Mouse (Mus musculus): ENCODE results near the gene Cyp4f14. TPM values are rescaled to one million over a fixed set of nuclear protein-coding genes. Genes with fewer than 3 reads are reported as not detected.

Cyp4f14 gene
- polyA plus RNA-seq (2015; fragmentation: Nextera tagmentation; extraction: Ambion mirVana) = not detected in 2 replicates

DNA sequence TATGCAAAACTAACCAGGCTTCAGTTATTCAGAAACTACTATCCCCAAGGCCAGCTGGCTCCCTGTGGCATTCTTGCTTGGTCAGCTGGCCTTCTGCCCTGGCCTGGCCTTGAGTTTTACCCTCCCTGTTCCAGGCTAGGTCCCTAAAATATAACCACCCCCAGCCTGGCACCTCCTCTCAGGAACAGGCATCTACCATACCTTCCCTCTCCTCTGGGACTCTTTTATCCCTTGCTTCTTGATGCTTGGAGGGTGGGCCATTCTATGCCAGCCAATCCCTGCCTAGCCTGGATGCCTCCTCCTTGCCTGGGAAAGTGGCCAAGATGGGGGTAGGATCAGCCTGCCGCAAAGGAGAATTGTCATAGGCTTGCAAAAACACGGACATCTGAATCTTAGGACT, at the start of gene Cyp4f14:
Cyp4f14 (minus strand) TSS at position 212 of the 400 bp plus-strand sequence.
- TF ChIP-seq EP300 (IDR thresholded peaks at IDR 0.05) (no peak), CTCF (IDR thresholded peaks at IDR 0.05) (no peak)
- Histone ChIP-seq H3K27me3 (replicated peaks; ENCODE audit: insufficient read depth, low read length) (no peaks in the 10 kb centered on the region), H3K9me3 (ENCODE audit: low read length) (no peaks in the 10 kb centered on the region), H3K36me3 (ENCODE audit: insufficient read depth, low read length) (no peaks in the 10 kb centered on the region), H3K4me2 (replicated peaks; ENCODE audit: low read depth, low read length) (no peak within 1 kb of the TSS), H3K27ac (ENCODE audit: low read length) (no peak within 1 kb of the TSS), H3K4me1 (ENCODE audit: insufficient read depth, low read depth, low read length) (no peaks in the 10 kb centered on the region), H3K4me3 (ENCODE audit: low read depth, low read length) (no peak within 1 kb of the TSS), H3K9ac (replicated peaks; ENCODE audit: low read depth) (no peak within 1 kb of the TSS)
- 48% methylated on average over 2 of the region's 2 CpGs for WGBS
- DNase-seq (ENCODE audit: low spot score) = no peak
- ATAC-seq = no peak

DNA sequence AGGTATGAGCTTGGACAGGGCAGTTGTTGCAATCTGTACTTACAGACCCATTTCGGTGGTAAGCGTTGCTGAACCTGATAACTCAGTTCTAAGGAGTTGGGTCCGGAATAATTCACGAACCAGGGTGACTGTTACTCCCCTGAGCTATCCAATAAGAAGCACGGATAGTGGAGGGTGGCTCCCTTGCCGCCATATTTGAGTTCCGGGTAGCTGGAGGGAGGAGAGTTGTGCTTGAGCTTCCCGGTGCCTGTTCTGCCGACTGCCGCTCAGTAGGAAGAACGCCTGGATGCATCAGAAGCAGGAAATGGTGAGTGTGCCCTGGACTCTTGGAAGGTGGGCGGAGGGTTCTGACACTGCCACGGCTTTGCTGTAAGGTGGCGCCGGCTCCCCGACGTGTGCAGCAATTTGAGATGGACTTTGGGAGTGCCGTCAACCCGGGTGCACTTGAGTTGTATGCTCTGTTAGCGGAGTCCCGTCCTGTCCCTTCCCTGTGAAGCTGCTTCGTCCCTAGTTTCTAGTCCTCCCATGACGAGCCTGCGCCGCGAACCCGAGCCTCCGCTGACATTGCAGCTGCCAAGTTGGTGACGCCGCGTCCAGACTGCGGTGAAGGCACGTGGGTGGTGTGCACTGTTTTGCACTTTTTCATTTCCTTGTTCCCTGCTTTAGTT, 48.6 kb upstream of the Cyp4f14 start, which contains the start of gene Zfp472:
Zfp472 (plus strand) TSS at position 192 of the 668 bp plus-strand sequence.
- H3K36me3 ChIP-seq (ENCODE audit: insufficient read depth, low read length) = no peaks in the 10 kb centered on the region
- no peaks in the 10 kb centered on the region; the same call in 1 of the 2 replicates for H3K4me1 ChIP-seq (ENCODE audit: insufficient read depth, low read depth, low read length)
- ATAC-seq = peak; percentile 100
- no peak for TF ChIP-seq CTCF (IDR thresholded peaks at IDR 0.05)
- 0 out of 2 replicates have a peak, but pooled peaks have one; percentile 72 for TF ChIP-seq EP300 (IDR thresholded peaks at IDR 0.05)
- no peaks in the 10 kb centered on the region for H3K27me3 ChIP-seq (replicated peaks; ENCODE audit: insufficient read depth, low read length)
- H3K4me3 ChIP-seq (ENCODE audit: low read depth, low read length) = peak within 1 kb of the TSS; percentile 59
- H3K27ac ChIP-seq (ENCODE audit: low read length) = peak within 1 kb of the TSS; percentile 83
- peak within 1 kb of the TSS; percentile 71 for H3K4me2 ChIP-seq (replicated peaks; ENCODE audit: low read depth, low read length)
- peak; percentile 96 for DNase-seq (ENCODE audit: low spot score)
- H3K9me3 ChIP-seq (ENCODE audit: low read length) = no peaks in the 10 kb centered on the region
- under 1% methylated on average over 33 of the region's 33 CpGs for WGBS
- peak within 1 kb of the TSS; percentile 56 for H3K9ac ChIP-seq (replicated peaks; ENCODE audit: low read depth)

DNA sequence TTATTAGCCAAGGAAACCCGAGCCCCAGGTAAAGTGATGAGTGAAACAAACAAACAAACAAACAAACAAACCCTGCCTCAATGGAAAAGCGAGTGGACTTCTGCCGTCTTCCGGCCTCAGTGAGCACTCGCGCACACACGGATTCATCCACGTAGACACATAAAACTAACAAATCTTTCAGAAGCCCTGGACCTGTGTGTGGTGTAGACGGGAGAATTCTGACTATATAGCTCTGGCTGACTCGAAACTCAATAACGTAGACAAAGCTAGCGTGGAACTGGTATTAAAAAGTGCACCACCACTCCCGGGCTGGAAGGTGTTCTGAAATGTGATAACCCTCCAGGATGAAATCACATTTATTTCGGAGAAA, 48.1 kb upstream of the Cyp4f14 start:
- ATAC-seq (peak; percentile 48), DNase-seq (ENCODE audit: low spot score) (no peak)
- H3K4me2 ChIP-seq (replicated peaks; ENCODE audit: low read depth, low read length) = peak overlapping the region; percentile 71
- no peaks in the 10 kb centered on the region for H3K36me3 ChIP-seq (ENCODE audit: insufficient read depth, low read length)
- peak overlapping the region; percentile 56 for H3K9ac ChIP-seq (replicated peaks; ENCODE audit: low read depth)
- TF ChIP-seq EP300 (IDR thresholded peaks at IDR 0.05) = no peak
- no peak for TF ChIP-seq CTCF (IDR thresholded peaks at IDR 0.05)
- peak overlapping the region; percentile 83 for H3K27ac ChIP-seq (ENCODE audit: low read length)
- H3K27me3 ChIP-seq (replicated peaks; ENCODE audit: insufficient read depth, low read length) = no peaks in the 10 kb centered on the region
- H3K4me1 ChIP-seq (ENCODE audit: insufficient read depth, low read depth, low read length) = no peaks in the 10 kb centered on the region; the same call in 1 of the 2 replicates
- H3K9me3 ChIP-seq (ENCODE audit: low read length) = no peaks in the 10 kb centered on the region
- WGBS = under 1% methylated on average over 14 of the region's 14 CpGs
- H3K4me3 ChIP-seq (ENCODE audit: low read depth, low read length) = peak overlapping the region; percentile 59

DNA sequence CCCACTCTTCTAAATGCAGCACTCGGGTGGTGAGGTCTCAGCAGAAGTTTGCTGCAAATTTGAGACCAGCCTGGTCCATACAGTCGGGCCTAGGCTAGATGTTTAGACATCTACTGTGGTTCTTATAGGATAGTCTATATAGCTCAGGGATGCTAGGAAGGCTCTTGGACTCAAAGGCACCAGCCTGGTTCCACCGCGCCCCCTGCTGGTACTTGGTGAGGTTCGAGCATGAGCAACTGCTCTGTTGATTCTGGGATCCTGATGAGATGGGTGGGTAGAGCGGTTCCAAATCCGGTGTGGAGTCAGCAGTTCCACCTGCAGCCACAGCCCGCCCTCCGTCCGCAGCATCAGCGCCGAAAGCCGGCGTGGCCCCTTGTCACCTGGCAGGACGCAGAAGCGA, 34.3 kb upstream of the Cyp4f14 start:
- ATAC-seq (no peak), DNase-seq (ENCODE audit: low spot score) (peak; percentile 85)
- Histone ChIP-seq H3K27me3 (replicated peaks; ENCODE audit: insufficient read depth, low read length) (no peaks in the 10 kb centered on the region), H3K4me3 (ENCODE audit: low read depth, low read length) (no peak overlapping the region), H3K27ac (ENCODE audit: low read length) (no peak overlapping the region), H3K4me1 (ENCODE audit: insufficient read depth, low read depth, low read length) (peaks cover 8% of the 10 kb centered on the region), H3K36me3 (ENCODE audit: insufficient read depth, low read length) (no peaks in the 10 kb centered on the region), H3K4me2 (replicated peaks; ENCODE audit: low read depth, low read length) (no peak overlapping the region), H3K9me3 (ENCODE audit: low read length) (no peaks in the 10 kb centered on the region), H3K9ac (replicated peaks; ENCODE audit: low read depth) (no peak overlapping the region)
- TF ChIP-seq CTCF (IDR thresholded peaks at IDR 0.05) (peak; percentile 91), EP300 (IDR thresholded peaks at IDR 0.05) (no peak)
- WGBS = 27% methylated on average over 16 of the region's 16 CpGs

DNA sequence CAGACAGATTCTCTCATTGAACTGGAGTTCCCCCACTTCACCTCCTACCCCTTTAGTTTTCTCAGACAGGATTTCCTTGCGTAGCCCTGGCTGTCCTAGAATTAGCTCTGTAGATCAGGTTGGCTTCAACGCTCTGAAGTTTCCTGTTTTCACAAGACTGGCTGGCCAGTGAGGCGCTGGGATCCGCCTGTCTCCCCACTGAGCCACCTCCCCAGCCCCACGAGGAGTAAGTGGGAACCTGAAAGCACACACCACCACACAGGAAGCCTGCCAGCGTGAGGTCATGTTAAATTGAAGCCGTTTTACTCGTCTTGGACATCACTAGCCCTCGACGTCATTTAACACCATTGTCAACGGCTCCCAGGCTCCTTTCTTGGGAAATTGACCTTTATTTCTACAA, 33.9 kb upstream of the Cyp4f14 start:
- Histone ChIP-seq H3K4me1 (ENCODE audit: insufficient read depth, low read depth, low read length) (peaks cover 12% of the 10 kb centered on the region), H3K36me3 (ENCODE audit: insufficient read depth, low read length) (no peaks in the 10 kb centered on the region), H3K9ac (replicated peaks; ENCODE audit: low read depth) (no peak overlapping the region), H3K4me3 (ENCODE audit: low read depth, low read length) (no peak overlapping the region), H3K4me2 (replicated peaks; ENCODE audit: low read depth, low read length) (no peak overlapping the region), H3K27me3 (replicated peaks; ENCODE audit: insufficient read depth, low read length) (no peaks in the 10 kb centered on the region), H3K9me3 (ENCODE audit: low read length) (no peaks in the 10 kb centered on the region), H3K27ac (ENCODE audit: low read length) (no peak overlapping the region)
- ATAC-seq (no peak), DNase-seq (ENCODE audit: low spot score) (no peak)
- TF ChIP-seq EP300 (IDR thresholded peaks at IDR 0.05) = no peak
- no peak for TF ChIP-seq CTCF (IDR thresholded peaks at IDR 0.05)
- 74% methylated on average over 11 of the region's 11 CpGs for WGBS

DNA sequence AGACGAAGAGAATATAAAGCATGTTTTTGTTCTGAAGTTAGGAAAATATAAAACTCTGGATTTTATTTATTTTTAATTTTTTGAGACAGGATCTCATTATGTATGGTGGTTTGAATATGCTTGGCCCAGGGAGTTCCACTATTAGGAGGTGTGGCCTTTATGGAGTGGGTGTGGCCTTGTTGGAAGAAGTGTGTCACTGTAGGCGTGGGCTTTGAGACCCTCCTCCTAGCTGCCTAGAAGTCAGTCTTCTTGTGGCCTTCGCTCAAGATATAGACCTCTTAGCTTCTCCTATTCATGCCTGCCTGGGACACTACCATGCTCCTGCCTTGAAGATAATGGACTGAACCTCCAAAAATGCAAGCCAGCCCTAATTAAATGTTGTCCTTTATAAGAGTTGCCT, 33.0 kb upstream of the Cyp4f14 start:
- Histone ChIP-seq H3K27ac (ENCODE audit: low read length) (no peak overlapping the region), H3K4me1 (ENCODE audit: insufficient read depth, low read depth, low read length) (peaks cover 12% of the 10 kb centered on the region), H3K9me3 (ENCODE audit: low read length) (no peaks in the 10 kb centered on the region), H3K4me2 (replicated peaks; ENCODE audit: low read depth, low read length) (no peak overlapping the region), H3K9ac (replicated peaks; ENCODE audit: low read depth) (no peak overlapping the region), H3K4me3 (ENCODE audit: low read depth, low read length) (no peak overlapping the region), H3K36me3 (ENCODE audit: insufficient read depth, low read length) (no peaks in the 10 kb centered on the region), H3K27me3 (replicated peaks; ENCODE audit: insufficient read depth, low read length) (no peaks in the 10 kb centered on the region)
- TF ChIP-seq EP300 (IDR thresholded peaks at IDR 0.05) (no peak), CTCF (IDR thresholded peaks at IDR 0.05) (no peak)
- ATAC-seq = no peak
- DNase-seq (ENCODE audit: low spot score) = no peak
- WGBS = 83% methylated on average over 3 of the region's 3 CpGs
